Mouse (Mus musculus): ENCODE results near the gene Nras.
A peak's percentile ranks its signal among the peaks of the same experiment; 100 is the strongest.

The Nras gene

GRCm38 (mm10) chr3:103058207-103059157 lies at the start of gene Nras:
Gene Nras (plus strand): TSS chr3:103058285.
- DNase-seq (ENCODE audit: low spot score): peak; percentile 96

- no peak for DNase-seq (ENCODE audit: low spot score)
Measured at GRCm38 (mm10) chr3:103017350-103017749, 40.7 kb upstream of the Nras start.

DNA sequence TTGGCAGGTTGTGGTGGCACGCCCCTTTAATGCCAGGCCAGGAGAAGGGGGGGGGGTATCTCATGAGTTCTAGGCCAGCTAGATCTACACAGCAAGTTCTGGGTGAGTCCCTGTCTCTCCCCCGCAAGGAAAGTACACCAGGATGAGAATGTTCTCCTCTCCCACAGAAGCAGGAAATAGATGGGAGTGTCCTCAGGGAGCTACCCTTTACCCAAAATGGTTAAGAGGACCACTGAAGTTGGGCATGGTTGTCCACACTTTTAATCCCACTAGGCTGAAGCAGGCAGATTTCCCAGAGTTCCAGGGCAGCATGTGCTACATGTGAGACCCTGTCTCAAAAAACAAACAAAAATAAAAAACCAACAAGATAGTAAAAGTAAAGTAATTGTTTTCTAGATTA lies 38.6 kb upstream of the Nras start:
- DNase-seq (ENCODE audit: low spot score): no peak

DNA sequence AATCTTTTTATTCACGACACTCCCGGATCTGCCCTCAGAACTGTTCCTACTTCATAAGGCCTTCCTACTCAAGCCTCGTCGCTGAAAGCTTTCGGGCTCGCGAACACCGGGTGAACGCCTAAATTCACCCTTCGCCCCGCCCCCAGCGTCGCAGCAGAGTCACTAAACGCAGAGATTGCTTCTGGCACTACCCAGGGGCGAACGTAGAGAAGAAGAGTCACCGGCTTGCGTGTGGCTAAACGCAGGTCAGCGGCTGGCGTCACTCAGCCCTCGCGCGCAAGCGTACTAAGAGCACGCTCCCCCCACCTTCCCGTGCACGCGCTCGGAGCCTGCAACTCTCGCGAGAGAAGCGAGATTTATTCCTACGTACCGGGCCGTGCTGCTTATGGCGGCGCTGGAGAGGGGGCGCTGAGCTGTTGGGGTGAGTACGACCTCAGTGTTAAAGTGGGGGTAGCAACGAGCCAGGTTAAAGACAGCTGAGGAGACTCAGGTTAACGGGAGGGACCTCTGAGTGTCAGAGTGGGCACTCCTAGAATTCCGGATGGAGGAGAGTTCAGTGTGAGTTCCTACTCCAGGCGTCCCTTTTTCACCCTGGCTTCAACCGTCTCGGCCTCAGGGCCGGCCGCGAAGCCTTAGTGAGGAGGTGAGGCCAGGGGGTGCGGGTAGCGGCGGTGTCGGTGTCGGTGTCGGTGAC lies 37.7 kb upstream of the Nras start, which contains the start of gene Csde1:
Csde1 (plus strand) TSS at position 178 of the 694 bp plus-strand sequence.
- peak; percentile 98 for DNase-seq (ENCODE audit: low spot score)

DNA sequence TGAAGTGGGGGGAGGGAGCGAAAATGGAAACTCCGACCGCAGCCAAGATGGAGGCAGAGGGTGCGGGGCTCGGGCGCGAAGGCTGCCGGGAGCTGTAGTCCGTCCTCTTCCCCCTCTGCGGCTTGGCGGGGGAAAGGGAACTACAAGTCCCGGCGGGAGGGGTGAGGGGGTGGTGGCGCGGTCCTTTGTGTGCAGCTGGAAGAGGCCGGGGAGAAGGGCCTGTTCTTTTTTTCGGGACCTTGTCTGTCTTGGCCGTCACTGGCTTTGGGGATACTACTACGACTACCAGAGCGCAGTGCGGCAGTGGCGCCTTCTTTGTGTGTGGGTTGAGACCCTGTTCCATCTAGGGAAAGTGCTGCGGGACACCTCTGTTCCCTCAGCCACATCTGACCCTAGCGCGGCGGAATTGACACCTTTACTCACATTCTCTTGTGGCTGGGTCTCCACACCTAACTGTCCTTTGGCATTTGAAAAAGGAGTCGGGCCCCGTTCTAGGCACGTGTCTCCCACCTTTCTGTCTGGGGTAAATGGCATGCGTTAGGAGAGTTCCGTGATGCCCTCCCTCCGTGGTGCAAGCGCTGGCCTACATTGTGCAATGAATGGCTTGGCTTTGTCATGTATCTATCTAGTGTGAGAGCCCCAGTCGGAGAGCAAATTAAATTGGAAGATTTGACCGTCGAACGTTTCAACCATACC lies 37.0 kb upstream of the Nras start:
- peak; percentile 91 for DNase-seq (ENCODE audit: low spot score)

- no peak for DNase-seq (ENCODE audit: low spot score)
Measured at GRCm38 (mm10) chr3:103026174-103026573, 31.9 kb upstream of the Nras start.

GRCm38 (mm10) chr3:103040285-103040684 lies 17.8 kb upstream of the Nras start:
- no peak for DNase-seq (ENCODE audit: low spot score)

- no peak for DNase-seq (ENCODE audit: low spot score)
Measured at GRCm38 (mm10) chr3:103040861-103041379, 17.2 kb upstream of the Nras start.

DNA sequence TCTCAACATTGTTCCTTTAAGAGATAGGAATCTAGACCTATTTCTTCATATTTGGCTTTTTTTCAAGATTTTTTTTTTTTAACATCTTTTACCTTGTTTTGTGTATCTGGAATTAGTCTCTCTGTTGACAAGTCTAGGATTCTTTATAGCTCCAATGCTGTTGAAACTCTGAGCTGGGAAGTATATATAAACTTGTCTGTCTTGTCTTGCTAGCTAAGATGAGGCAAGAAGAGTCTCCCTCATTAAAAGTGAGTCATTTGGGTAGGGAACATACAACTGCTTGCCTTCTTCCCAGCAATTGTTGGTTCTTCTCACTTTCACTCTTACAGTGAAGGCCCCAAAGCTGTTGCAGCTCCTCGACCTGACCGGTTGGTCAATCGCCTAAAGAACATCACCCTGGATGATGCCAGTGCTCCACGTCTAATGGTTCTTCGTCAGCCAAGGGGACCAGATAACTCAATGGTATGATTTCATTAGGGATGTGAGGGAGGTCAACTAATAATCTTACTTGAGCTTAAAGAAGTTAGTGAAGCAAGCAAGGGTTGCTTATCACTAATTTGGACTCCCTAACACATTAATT lies 2.0 kb upstream of the Nras start:
- no peak for DNase-seq (ENCODE audit: low spot score)

DNA sequence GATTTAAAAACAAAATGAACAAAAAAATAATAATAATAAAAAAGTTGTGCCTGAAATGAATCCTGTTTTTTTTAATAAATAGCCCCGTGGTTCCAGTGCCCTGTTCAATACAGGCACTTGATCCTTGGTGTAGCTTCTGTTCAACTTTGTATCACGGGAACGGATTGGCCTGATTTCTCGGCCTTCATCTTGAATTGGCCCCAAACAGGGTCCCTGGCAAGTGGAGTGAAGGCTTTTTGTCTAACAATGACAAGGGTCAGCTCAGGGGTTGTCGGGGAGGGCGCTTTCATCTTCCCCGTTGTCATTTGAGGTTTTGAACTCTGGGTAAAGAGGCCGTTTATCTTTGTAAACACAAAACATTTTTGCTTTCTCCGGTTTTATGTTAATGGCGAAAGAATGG lies 333 bp upstream of the Nras start:
- peak; percentile 13 for DNase-seq (ENCODE audit: low spot score)

GRCm38 (mm10) chr3:103066927-103067326 lies 8.8 kb downstream of the Nras start:
- DNase-seq (ENCODE audit: low spot score): no peak

GRCm38 (mm10) chr3:103068971-103069370 lies 10.9 kb downstream of the Nras start:
- no peak for DNase-seq (ENCODE audit: low spot score)

- no peak for DNase-seq (ENCODE audit: low spot score)
Measured at GRCm38 (mm10) chr3:103073771-103074170, 15.7 kb downstream of the Nras start, which contains the start of gene Ampd1. Gene Ampd1 (plus strand): TSS chr3:103074014.

DNA sequence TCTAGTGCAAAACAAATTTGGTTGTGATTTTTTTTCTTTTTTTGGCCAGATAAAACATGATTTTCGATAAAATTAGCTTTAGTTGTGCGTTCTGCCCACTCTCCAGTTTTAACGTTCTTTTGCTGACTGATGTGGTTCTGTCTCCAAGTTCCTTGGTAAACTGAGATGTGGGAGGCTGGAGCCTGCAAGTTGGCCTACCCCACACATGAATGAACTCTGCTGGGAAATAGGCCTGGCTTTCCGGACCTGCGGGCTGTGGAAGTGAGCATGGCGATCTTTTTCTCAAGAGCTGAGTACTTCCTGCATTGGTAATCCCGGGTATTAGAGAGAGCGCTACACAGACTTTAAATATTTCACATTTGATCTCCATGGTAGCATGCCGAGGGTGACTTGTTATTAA lies 17.8 kb downstream of the Nras start:
- DNase-seq (ENCODE audit: low spot score): no peak

DNA sequence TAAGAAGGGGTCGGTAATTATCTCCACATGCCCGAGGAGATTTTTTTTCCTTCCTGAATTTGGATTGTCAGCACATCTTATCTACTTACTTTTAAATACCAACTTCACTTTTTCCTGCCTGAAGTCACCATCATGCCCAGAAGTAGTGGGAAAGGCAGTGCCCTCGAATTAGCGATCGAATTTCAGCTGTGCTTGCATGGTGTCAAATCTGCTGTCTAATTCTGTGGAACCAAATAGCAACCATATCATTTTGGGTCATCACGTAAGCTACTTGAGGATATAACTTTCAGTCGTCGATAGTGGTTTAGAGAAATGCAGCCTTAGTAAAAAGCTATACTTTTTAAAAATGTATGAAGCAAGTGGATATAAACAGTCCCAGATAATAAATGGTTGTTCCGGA lies 18.4 kb downstream of the Nras start:
- DNase-seq (ENCODE audit: low spot score): no peak

- no peak for DNase-seq (ENCODE audit: low spot score)
Measured at GRCm38 (mm10) chr3:103079301-103079700, 21.2 kb downstream of the Nras start.

- DNase-seq (ENCODE audit: low spot score): no peak
Measured at GRCm38 (mm10) chr3:103081051-103081450, 23.0 kb downstream of the Nras start.

GRCm38 (mm10) chr3:103081861-103082453 lies 23.9 kb downstream of the Nras start:
- no peak for DNase-seq (ENCODE audit: low spot score)

DNA sequence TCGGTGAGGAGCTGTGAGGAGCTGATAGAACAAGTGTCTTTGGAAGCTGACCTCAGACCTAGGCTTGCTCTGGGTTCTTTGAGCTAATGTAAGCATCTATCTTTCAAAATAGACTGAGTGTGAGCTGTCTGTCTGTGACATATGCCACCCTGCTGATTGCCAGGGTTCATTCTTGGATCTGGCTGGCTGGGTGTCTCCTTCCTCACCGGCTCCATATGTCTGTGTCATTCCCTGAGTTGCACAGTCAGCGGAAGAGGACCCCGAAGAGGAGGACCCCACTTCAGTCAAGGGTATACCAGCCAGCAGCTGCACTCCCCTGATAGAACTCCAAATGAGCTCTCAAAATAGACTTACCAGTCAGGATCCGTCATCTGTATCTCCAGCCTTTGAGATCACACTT lies 24.7 kb downstream of the Nras start:
- no peak for DNase-seq (ENCODE audit: low spot score)

DNA sequence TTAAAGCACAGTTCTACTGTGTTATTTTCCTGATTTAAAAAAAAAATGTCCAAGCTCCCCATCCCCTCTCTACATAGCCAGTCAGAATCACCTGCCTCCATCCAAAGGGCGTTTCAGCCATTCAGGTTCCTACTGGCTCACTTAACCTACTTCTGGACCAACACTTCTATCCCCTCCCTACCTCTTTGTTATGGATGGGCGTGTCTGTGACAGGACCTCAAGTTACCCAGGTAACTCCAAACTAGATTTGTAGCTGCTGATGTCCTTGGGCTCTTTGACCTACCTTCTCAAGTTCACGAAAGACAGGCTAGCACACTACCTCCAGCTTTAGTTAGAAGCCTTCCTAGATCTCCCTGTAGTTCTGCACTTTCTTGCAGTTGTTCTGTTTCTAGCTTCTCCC lies 27.9 kb downstream of the Nras start:
- DNase-seq (ENCODE audit: low spot score): no peak

DNA sequence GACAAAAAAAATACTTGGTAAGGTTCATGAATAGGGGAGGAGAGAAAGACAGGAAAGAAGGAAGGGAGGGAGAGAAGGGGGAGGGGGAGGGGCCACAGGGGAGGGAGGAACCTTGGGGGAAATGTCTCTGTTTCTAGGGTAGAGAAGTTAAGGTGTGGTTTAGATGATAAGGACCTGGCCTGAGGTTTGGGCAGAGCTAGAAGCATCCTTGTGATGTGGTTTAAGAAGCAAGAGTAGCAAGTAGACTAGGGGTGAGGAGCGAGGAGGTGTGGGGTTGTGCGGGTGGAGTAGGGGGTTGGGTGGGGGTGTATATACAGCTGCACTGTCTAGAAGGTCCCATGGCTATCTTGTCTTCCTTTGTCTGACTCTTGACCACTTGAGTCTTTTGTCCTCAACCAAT lies 33.7 kb downstream of the Nras start:
- DNase-seq (ENCODE audit: low spot score): no peak
